Mouse (Mus musculus) midbrain, embryonic 14.5 days (tissue): ENCODE measurements around the gene Olfr1394. TPM values are rescaled to one million over a fixed set of nuclear protein-coding genes. Genes with fewer than 3 reads are reported as not detected.
A peak's percentile ranks its signal among the peaks of the same experiment; 100 is the strongest.

Source experiments
- ATAC-seq: fragments of 200-750 bp; cut with Nextera tagmentation; 2 replicates; pipeline ENCODE4 v1.8.0; 2017; ENCODE audit warnings: moderate number of reproducible peaks, moderate library complexity; ENCODE audit not compliant: low FRiP score, low TSS enrichment
- DNase-seq: peaks from one replicate; pipeline ENCODE4 v3.0.0-alpha.2; 2015
- H3K27ac ChIP-seq: fragments of 300-500 bp; sonication (generic); replicated peaks from 2 replicates; pipeline ENCODE4 v1.5.1; 2014; ENCODE audit warnings: mild to moderate bottlenecking, low read depth, low read length, moderate library complexity
- H3K27me3 ChIP-seq: fragments of 300-500 bp; sonication (generic); 2 replicates; pipeline ENCODE4 v1.6.1; 2014; ENCODE audit warnings: low read length, control low read depth, mixed read lengths; ENCODE audit not compliant: control insufficient read depth, insufficient read depth
- H3K36me3 ChIP-seq: fragments of 300-500 bp; sonication (generic); 2 replicates; pipeline ENCODE4 v1.6.1; 2014; ENCODE audit warnings: low read length, control low read depth; ENCODE audit not compliant: control insufficient read depth, insufficient read depth
- H3K4me1 ChIP-seq: fragments of 300-500 bp; sonication (generic); 2 replicates; pipeline ENCODE4 v1.6.1; 2014; ENCODE audit warnings: mild to moderate bottlenecking, antibody characterized with exemption, low read length, control low read depth; ENCODE audit not compliant: control insufficient read depth, insufficient read depth
- H3K4me2 ChIP-seq: fragments of 300-500 bp; sonication (generic); 2 replicates; pipeline ENCODE4 v1.6.1; 2014; ENCODE audit warnings: mild to moderate bottlenecking, low read length, moderate library complexity
- H3K4me3 ChIP-seq: fragments of 300-500 bp; sonication (generic); replicated peaks from 2 replicates; pipeline ENCODE4 v1.5.1; 2014; ENCODE audit warnings: low read depth, low read length
- H3K9ac ChIP-seq: fragments of 300-500 bp; sonication (generic); replicated peaks from 2 replicates; pipeline ENCODE4 v1.6.1; 2014; ENCODE audit warnings: mild to moderate bottlenecking, low read length, moderate library complexity
- H3K9me3 ChIP-seq: fragments of 300-500 bp; sonication (generic); 2 replicates; pipeline ENCODE4 v1.6.1; 2016; ENCODE audit warnings: low read length, control low read depth, mixed read lengths; ENCODE audit not compliant: control insufficient read depth
- WGBS: fragments of 180-500 bp; shearing (Covaris S2); extraction: QIAGEN DNeasy Blood & Tissue Kit; methylation state at CpG from one replicate; pipeline ENCODE4 v1.1.7; 2014; 5-methylcytosine and 5-hydroxymethylcytosine counted together
- polyA plus RNA-seq: library from polyadenylated mRNA; unstranded; fragments of >200 nt; fragmentation: Nextera tagmentation; extraction: Ambion mirVana; gene quantifications from 2 replicates; pipeline ENCODE4 v1.2.1, GENCODE M21; 2014

Gene Olfr1394
- polyA plus RNA-seq, 1 experiment from 2014 or later = not detected

DNA sequence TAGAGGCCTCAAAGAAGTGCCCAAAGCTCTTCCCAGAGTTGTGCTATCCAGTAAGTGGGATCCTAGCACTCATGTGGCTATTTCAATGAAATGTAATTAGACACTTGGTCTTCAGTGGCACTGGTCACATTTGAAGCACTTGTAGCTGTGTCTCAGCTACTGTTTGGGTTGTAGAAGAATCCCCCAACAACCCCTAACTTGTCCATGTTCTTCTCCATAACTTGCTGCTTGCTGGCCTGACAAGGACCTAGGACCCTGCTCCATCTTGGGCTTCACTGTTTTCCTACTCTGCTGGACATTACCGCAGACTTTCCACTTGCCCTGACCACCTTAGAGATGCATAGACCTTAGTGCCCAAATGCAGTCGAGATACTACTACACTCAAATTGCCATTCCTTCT, 47.9 kb downstream of the Olfr1394 start:
- Histone ChIP-seq H3K27ac (no peak overlapping the region), H3K9me3 (no peaks in the 10 kb centered on the region), H3K36me3 (peaks cover 7% of the 10 kb centered on the region; the same call in 1 of the 2 replicates), H3K4me2 (peak overlapping the region; percentile 66), H3K27me3 (no peaks in the 10 kb centered on the region), H3K4me3 (peak overlapping the region; percentile 95), H3K9ac (peak overlapping the region; percentile 97), H3K4me1 (peaks cover 18% of the 10 kb centered on the region)
- no peak for DNase-seq
- 58% methylated on average over 2 of the region's 2 CpGs for WGBS
- ATAC-seq = no peak

- Histone ChIP-seq H3K27me3 (no peaks in the 10 kb centered on the region), H3K9ac (peak overlapping the region; percentile 97), H3K4me3 (peak overlapping the region; percentile 95), H3K36me3 (peaks cover 7% of the 10 kb centered on the region; the same call in 1 of the 2 replicates), H3K27ac (peak overlapping the region; percentile 97), H3K4me2 (peak overlapping the region; percentile 66), H3K9me3 (no peaks in the 10 kb centered on the region), H3K4me1 (peaks cover 18% of the 10 kb centered on the region)
- 1% methylated on average over 10 of the region's 10 CpGs for WGBS
- ATAC-seq = peak; percentile 38
- peak; percentile 30 for DNase-seq
Measured at GRCm38 (mm10) chr11:49202523-49203061, 48.4 kb downstream of the Olfr1394 start.

- H3K4me3 ChIP-seq = peak within 1 kb of the TSS; percentile 95
- H3K27ac ChIP-seq = peak within 1 kb of the TSS; percentile 97
- under 1% methylated on average over 47 of the region's 47 CpGs for WGBS
- peak within 1 kb of the TSS; percentile 97 for H3K9ac ChIP-seq
- H3K9me3 ChIP-seq = no peaks in the 10 kb centered on the region
- peak; percentile 91 for ATAC-seq
- H3K4me2 ChIP-seq = peak within 1 kb of the TSS; percentile 66
- no peaks in the 10 kb centered on the region for H3K27me3 ChIP-seq
- peak; percentile 97 for DNase-seq
- H3K36me3 ChIP-seq = peaks cover 7% of the 10 kb centered on the region; the same call in 1 of the 2 replicates
- H3K4me1 ChIP-seq = peaks cover 18% of the 10 kb centered on the region
Measured at GRCm38 (mm10) chr11:49203129-49203768, 49.1 kb downstream of the Olfr1394 start, which contains the start of gene Zfp62. Gene Zfp62 (plus strand): TSS chr11:49203292.

DNA sequence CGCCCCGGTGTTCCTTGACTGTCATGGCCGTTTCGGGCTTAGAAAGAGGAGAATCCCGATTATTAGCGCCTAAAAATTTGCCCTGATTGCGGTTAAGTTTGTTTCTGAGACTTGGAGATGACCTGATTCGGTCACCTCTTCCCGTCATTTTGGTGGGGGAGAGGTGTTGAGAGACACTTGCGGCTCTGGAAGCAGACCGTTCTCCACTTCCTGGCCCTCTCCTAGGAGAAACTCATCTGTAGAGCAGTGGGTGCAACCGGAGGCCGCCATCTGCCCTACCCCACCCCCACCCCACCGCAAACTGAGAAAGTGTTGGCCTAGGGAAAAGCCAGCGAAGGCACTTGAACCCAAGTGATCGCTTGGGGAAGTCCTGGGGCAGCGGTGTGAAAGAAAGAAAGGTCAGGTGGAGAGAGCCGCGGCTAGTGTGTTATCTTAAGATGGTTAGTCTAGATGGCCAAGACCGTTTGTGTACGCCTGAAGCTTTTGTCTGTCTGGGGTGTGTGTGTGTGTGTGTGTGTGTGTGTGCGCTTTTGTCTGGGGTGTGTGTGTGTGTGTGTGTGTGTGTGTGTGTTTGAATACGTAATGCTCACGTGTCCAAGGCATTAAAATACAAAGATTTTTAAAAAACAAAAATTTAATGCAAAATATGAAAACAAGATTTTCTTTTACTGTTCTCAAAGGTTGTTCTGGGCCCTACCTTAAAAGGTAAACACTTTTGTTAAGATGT, 49.8 kb downstream of the Olfr1394 start:
- under 1% methylated on average over 24 of the region's 24 CpGs for WGBS
- Histone ChIP-seq H3K9ac (peak overlapping the region; percentile 97), H3K9me3 (no peaks in the 10 kb centered on the region), H3K4me3 (peak overlapping the region; percentile 95), H3K27me3 (no peaks in the 10 kb centered on the region), H3K4me1 (peaks cover 18% of the 10 kb centered on the region), H3K36me3 (peaks cover 7% of the 10 kb centered on the region; the same call in 1 of the 2 replicates), H3K4me2 (peak overlapping the region; percentile 66), H3K27ac (peak overlapping the region; percentile 97)
- DNase-seq = peak; percentile 70
- ATAC-seq = peak; percentile 76

DNA sequence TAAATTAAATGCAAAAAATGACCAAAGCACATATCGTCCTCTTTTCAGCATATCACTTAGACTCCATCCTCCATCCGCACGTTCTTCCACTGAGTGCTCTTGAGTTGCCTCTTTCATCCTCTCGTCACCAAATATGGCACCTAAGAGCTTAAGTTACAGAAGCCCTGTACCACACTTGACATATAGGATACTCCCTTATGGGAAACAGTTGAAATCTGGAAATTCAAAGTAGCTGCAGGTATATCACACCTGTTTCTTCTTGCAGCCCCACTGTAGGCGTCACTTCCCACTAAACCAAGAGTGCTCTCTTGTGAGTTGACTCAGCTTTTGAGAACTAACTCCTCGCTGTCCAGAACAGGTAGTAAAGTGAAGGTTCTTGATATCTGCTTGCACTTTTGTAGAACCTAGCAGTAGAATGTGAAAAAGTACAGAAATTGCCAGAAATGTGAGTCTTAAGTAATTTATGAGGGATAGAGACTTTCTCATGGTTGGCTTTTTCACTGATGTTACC, 51.0 kb downstream of the Olfr1394 start:
- WGBS = 90% methylated on average over 6 of the region's 6 CpGs
- Histone ChIP-seq H3K4me2 (peak overlapping the region; percentile 66), H3K27ac (no peak overlapping the region), H3K9me3 (no peaks in the 10 kb centered on the region), H3K4me1 (peaks cover 18% of the 10 kb centered on the region), H3K36me3 (peaks cover 7% of the 10 kb centered on the region; the same call in 1 of the 2 replicates), H3K4me3 (peak overlapping the region; percentile 95; the same call in 1 of the 2 replicates), H3K27me3 (no peaks in the 10 kb centered on the region), H3K9ac (no peak overlapping the region)
- no peak for ATAC-seq
- DNase-seq = no peak

DNA sequence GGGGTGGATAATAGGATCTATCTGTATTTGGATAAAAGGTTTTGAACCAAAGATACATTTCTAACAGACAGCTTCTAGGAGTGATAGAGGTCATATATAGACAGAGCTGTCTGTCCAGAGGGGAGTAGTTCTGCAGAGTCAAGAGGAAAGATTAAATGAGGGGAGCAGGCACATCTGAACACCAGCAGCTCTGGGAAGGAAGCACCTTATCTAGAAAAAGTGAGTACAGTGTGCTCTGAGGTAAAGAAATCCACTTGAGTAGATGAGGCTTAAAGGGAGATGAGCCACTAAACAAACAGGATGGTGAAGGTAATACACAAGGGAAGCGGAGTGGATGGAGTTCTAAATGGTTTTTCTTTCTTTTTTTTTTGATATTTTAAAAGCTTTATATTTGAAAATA, 53.3 kb downstream of the Olfr1394 start:
- DNase-seq (no peak), ATAC-seq (no peak)
- no peaks in the 10 kb centered on the region for H3K27me3 ChIP-seq
- no peak overlapping the region for H3K4me3 ChIP-seq
- peaks cover 14% of the 10 kb centered on the region for H3K4me1 ChIP-seq
- no peaks in the 10 kb centered on the region for H3K9me3 ChIP-seq
- H3K4me2 ChIP-seq = no peak overlapping the region
- H3K27ac ChIP-seq = no peak overlapping the region
- WGBS = 96% methylated on average over 1 of the region's 1 CpGs
- H3K9ac ChIP-seq = no peak overlapping the region
- peaks cover 7% of the 10 kb centered on the region; the same call in 1 of the 2 replicates for H3K36me3 ChIP-seq

Other genes with a start within 250 kb of the Olfr1394 start
- 1.4 and 1.7 TPM in 2 replicates for gene Psme2b, start 208.2 kb upstream of the Olfr1394 start, polyA plus RNA-seq
- not detected in 2 replicates for gene Olfr56, start 175.5 kb upstream of the Olfr1394 start, polyA plus RNA-seq
- gene 9930111J21Rik1, start 175.0 kb upstream of the Olfr1394 start, polyA plus RNA-seq = 0.39 TPM in 1 of 2 replicates, not detected in the other
- not detected in 2 replicates for gene Gm12185, start 162.2 kb upstream of the Olfr1394 start, polyA plus RNA-seq
- gene Tgtp1, start 160.2 kb upstream of the Olfr1394 start, polyA plus RNA-seq = 0.74 TPM in 1 of 2 replicates, not detected in the other
- 0.04 and 0.46 TPM in 2 replicates for gene 9930111J21Rik2, start 103.1 kb upstream of the Olfr1394 start, polyA plus RNA-seq
- 0.76 TPM in 1 of 2 replicates, not detected in the other for gene Tgtp2, start 90.2 kb upstream of the Olfr1394 start, polyA plus RNA-seq
- gene Ifi47, start 77.8 kb upstream of the Olfr1394 start, polyA plus RNA-seq = 0.16 and 3.5 TPM in 2 replicates
- gene Olfr1396, start 39.5 kb upstream of the Olfr1394 start, polyA plus RNA-seq = not detected in 2 replicates
- not detected in 2 replicates for gene Olfr1395, start 12.1 kb upstream of the Olfr1394 start, polyA plus RNA-seq
- gene Btnl9, start 32.8 kb downstream of the Olfr1394 start, polyA plus RNA-seq = not detected in 2 replicates
- 37.3 and 61.7 TPM in 2 replicates for gene Zfp62, start 48.9 kb downstream of the Olfr1394 start, polyA plus RNA-seq
- gene Mgat1, start 89.8 kb downstream of the Olfr1394 start, polyA plus RNA-seq = 27.0 and 27.9 TPM in 2 replicates
- gene Olfr1393, start 123.9 kb downstream of the Olfr1394 start, polyA plus RNA-seq = 0.22 TPM in 1 of 2 replicates, not detected in the other
- gene Olfr1392, start 130.9 kb downstream of the Olfr1394 start, polyA plus RNA-seq = 0.07 TPM in 1 of 2 replicates, not detected in the other
- not detected in 2 replicates for gene Olfr10, start 150.4 kb downstream of the Olfr1394 start, polyA plus RNA-seq
- not detected in 2 replicates for gene Olfr1391, start 168.4 kb downstream of the Olfr1394 start, polyA plus RNA-seq
- gene Olfr1390, start 180.8 kb downstream of the Olfr1394 start, polyA plus RNA-seq = not detected in 2 replicates